Mouse (Mus musculus): ENCODE data around the gene Olfr531. TPM values are rescaled to one million over a fixed set of nuclear protein-coding genes. Genes with fewer than 3 reads are reported as not detected.

Gene Olfr531
- not detected for total RNA-seq (2021)

DNA sequence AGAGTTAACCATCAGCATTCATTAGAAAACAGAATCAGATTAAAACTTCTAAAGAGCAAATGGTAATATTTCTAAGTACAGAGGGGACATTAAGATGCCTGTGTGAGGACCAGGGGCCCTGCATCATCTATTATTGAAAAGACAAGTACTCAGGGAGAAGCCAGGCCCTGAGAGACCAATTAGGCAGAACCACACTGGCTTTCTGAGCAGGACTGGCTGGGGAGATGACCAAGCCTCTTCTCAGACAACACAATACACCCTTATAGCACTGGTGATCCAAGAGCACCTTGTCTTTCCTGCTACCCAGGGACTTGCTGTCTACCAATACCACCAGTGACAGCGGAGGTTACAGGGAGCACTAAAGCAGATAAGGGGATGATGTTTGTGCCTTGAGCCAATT, at the start of gene Olfr531:
Gene Olfr531, minus strand, starts transcription at position 101 of the 400 bp plus-strand sequence.
- intact Hi-C loops (cut with DNase I) = no loop called here
- DNase-seq (ENCODE audit: low spot score) = no peak

DNA sequence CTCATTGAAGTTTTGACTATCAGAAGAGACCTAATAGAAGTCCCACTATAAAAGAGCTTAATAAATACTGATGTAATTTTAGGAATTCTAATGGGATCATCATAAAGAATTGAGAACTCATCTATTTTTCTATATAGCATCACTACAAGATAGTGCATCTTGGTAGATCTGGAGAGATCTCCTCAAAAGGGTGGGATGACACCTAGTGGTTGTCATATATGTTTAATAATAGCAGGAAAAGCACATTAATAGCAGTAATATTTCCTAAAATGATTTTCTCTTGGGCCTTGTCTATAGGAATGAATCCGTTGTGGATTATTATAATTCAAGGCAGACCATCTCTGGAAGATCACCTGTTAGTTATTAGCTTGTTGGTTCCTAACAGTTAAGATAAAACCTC, 40.4 kb upstream of the Olfr531 start:
- DNase-seq (ENCODE audit: low spot score) = no peak
- intact Hi-C loops (cut with DNase I) = no loop called here

- intact Hi-C loops (cut with DNase I) = no loop called here
These were observed 18.8 kb upstream of the Olfr531 start, which contains the start of gene Olfr532 for GRCm38 (mm10) chr7:140421539-140421938. Olfr532 (minus strand) TSS chr7:140421639.

GRCm38 (mm10) chr7:140376911-140377310, 25.8 kb downstream of the Olfr531 start:
- no peak for DNase-seq (ENCODE audit: low spot score)
- intact Hi-C loops (cut with DNase I) = no loop called here

More at GRCm38 (mm10) chr7:140421539-140421938, 18.8 kb upstream of the Olfr531 start, which contains the start of gene Olfr532:
- DNase-seq (ENCODE audit: low spot score) = no peak

- DNase-seq (ENCODE audit: low spot score) = no peak
- intact Hi-C loops (cut with DNase I) = no loop called here
These were observed 26.5 kb downstream of the Olfr531 start, which contains the start of gene Olfr530 for GRCm38 (mm10) chr7:140376231-140376630. Olfr530 (minus strand) TSS chr7:140376331.

GRCm38 (mm10) chr7:140374300-140374699, 28.4 kb downstream of the Olfr531 start:
- DNase-seq (ENCODE audit: low spot score) = no peak
- intact Hi-C loops (cut with DNase I) = no loop called here

GRCm38 (mm10) chr7:140361571-140361970, 41.1 kb downstream of the Olfr531 start, which contains the start of gene Olfr60:
Olfr60 (minus strand) TSS chr7:140361671.
- DNase-seq (ENCODE audit: low spot score) = no peak
- intact Hi-C loops (cut with DNase I) = no loop called here

Other genes starting within 250 kb of the Olfr531 start
- gene Sprn, start 248.0 kb downstream of the Olfr531 start, total RNA-seq (2021) = under 1 TPM; 0.36 to 0.84 TPM
- gene Olfr522, start 238.2 kb downstream of the Olfr531 start, total RNA-seq (2021) = not detected
- gene Olfr523, start 229.7 kb downstream of the Olfr531 start, total RNA-seq (2021) = not detected
- not detected for gene Olfr524, start 197.0 kb downstream of the Olfr531 start, total RNA-seq (2021)
- not detected for gene Cd163l1, start 184.7 kb downstream of the Olfr531 start, total RNA-seq (2021)
- gene 5830411N06Rik, start 155.6 kb downstream of the Olfr531 start, total RNA-seq (2021) = not detected
- not detected for gene Olfr525, start 82.1 kb downstream of the Olfr531 start, total RNA-seq (2021)
- not detected for gene Olfr527, start 68.9 kb downstream of the Olfr531 start, total RNA-seq (2021)
- gene Olfr60, start 41.2 kb downstream of the Olfr531 start, total RNA-seq (2021) = not detected
- not detected for gene Olfr530, start 26.6 kb downstream of the Olfr531 start, total RNA-seq (2021)
- gene Olfr532, start 18.7 kb upstream of the Olfr531 start, total RNA-seq (2021) = not detected
- not detected for gene Olfr533, start 60.5 kb upstream of the Olfr531 start, total RNA-seq (2021)
- gene Olfr535, start 81.3 kb upstream of the Olfr531 start, total RNA-seq (2021) = not detected
- gene Olfr536, start 104.5 kb upstream of the Olfr531 start, total RNA-seq (2021) = not detected
- not detected for gene Olfr538, start 165.0 kb upstream of the Olfr531 start, total RNA-seq (2021)
- not detected for gene Olfr46, start 198.4 kb upstream of the Olfr531 start, total RNA-seq (2021)
- not detected for gene Olfr61, start 226.1 kb upstream of the Olfr531 start, total RNA-seq (2021)
- not detected for gene Olfr53, start 243.5 kb upstream of the Olfr531 start, total RNA-seq (2021)